Mouse (Mus musculus): ENCODE results near the gene Tubgcp6. TPM values are rescaled to one million over a fixed set of nuclear protein-coding genes. Genes with fewer than 3 reads are reported as not detected.

Gene Tubgcp6
- total RNA-seq (2021), result 10 to 100 TPM; 27.6 to 32.6 TPM
- long read RNA-seq, experiment 1, full-length matches to known transcripts, result 4 of 9 reads
- long read RNA-seq, experiment 1, partial matches to known transcripts, result 2 of 9 reads
- long read RNA-seq, experiment 1, other reads (novel, unspliced or antisense), result 3 of 9 reads
- long read RNA-seq, experiment 2, full-length matches to known transcripts, result 8 of 21 reads
- long read RNA-seq, experiment 2, partial matches to known transcripts, result 11 of 21 reads
- long read RNA-seq, experiment 2, other reads (novel, unspliced or antisense), result 2 of 21 reads

- peak; percentile 96 for DNase-seq (ENCODE audit: low spot score in 2 of 2)
- intact Hi-C loops (cut with DNase I), result loop anchor here (2.0 kb wide), 1 partner anchor 88 kb away; the partner anchor contains the start of gene Ppp6r2
Observed at GRCm38 (mm10) chr15:89122649-89123366, at the start of gene Tubgcp6. Gene Tubgcp6 (minus strand): TSS chr15:89123112.

GRCm38 (mm10) chr15:89172276-89172935 lies 49.5 kb upstream of the Tubgcp6 start:
- intact Hi-C loops (cut with DNase I), result no loop called here
- no peak for DNase-seq (ENCODE audit: low spot score in 2 of 2)

- no peak for DNase-seq (ENCODE audit: low spot score in 2 of 2)
- intact Hi-C loops (cut with DNase I), result no loop called here
Observed at GRCm38 (mm10) chr15:89171526-89172051, 48.7 kb upstream of the Tubgcp6 start.

GRCm38 (mm10) chr15:89170102-89170501 lies 47.2 kb upstream of the Tubgcp6 start:
- DNase-seq (ENCODE audit: low spot score in 2 of 2), result no peak
- intact Hi-C loops (cut with DNase I), result no loop called here

- intact Hi-C loops (cut with DNase I), result no loop called here
- DNase-seq (ENCODE audit: low spot score in 2 of 2), result peak; percentile 83 to 92
Observed at GRCm38 (mm10) chr15:89169431-89169830, 46.5 kb upstream of the Tubgcp6 start.

GRCm38 (mm10) chr15:89168922-89169321 lies 46.0 kb upstream of the Tubgcp6 start:
- no peak for DNase-seq (ENCODE audit: low spot score in 2 of 2)
- intact Hi-C loops (cut with DNase I), result no loop called here

- no peak for DNase-seq (ENCODE audit: low spot score in 2 of 2)
- intact Hi-C loops (cut with DNase I), result no loop called here
Observed at GRCm38 (mm10) chr15:89165478-89165877, 42.6 kb upstream of the Tubgcp6 start.

GRCm38 (mm10) chr15:89161397-89161796 lies 38.5 kb upstream of the Tubgcp6 start:
- no peak for DNase-seq (ENCODE audit: low spot score in 2 of 2)
- intact Hi-C loops (cut with DNase I), result no loop called here

GRCm38 (mm10) chr15:89158516-89158915 lies 35.6 kb upstream of the Tubgcp6 start:
- intact Hi-C loops (cut with DNase I), result loop anchor here (5.0 kb wide), 1 partner anchor 54 kb away; the partner anchor contains the start of gene Ppp6r2
- DNase-seq (ENCODE audit: low spot score in 2 of 2), result no peak

GRCm38 (mm10) chr15:89157954-89158353 lies 35.0 kb upstream of the Tubgcp6 start:
- intact Hi-C loops (cut with DNase I), result loop anchor here (5.0 kb wide), 1 partner anchor 54 kb away; the partner anchor contains the start of gene Ppp6r2
- peak in 1 of 2 experiments; percentile 60 for DNase-seq (ENCODE audit: low spot score in 2 of 2)

GRCm38 (mm10) chr15:89152312-89152711 lies 29.4 kb upstream of the Tubgcp6 start:
- no peak for DNase-seq (ENCODE audit: low spot score in 2 of 2)
- intact Hi-C loops (cut with DNase I), result no loop called here

GRCm38 (mm10) chr15:89150041-89150390 lies 27.1 kb upstream of the Tubgcp6 start:
- intact Hi-C loops (cut with DNase I), result no loop called here
- DNase-seq (ENCODE audit: low spot score in 2 of 2), result no peak

- DNase-seq (ENCODE audit: low spot score in 2 of 2), result peak; percentile 47 to 53
- intact Hi-C loops (cut with DNase I), result no loop called here
Observed at GRCm38 (mm10) chr15:89149271-89150040, 26.5 kb upstream of the Tubgcp6 start, which contains the start of gene Mapk11. Gene Mapk11 (minus strand): TSS chr15:89149628.

- no peak for DNase-seq (ENCODE audit: low spot score in 2 of 2)
- intact Hi-C loops (cut with DNase I), result no loop called here
Observed at GRCm38 (mm10) chr15:89148496-89149270, 25.8 kb upstream of the Tubgcp6 start.

GRCm38 (mm10) chr15:89147895-89148294 lies 25.0 kb upstream of the Tubgcp6 start:
- intact Hi-C loops (cut with DNase I), result no loop called here
- DNase-seq (ENCODE audit: low spot score in 2 of 2), result no peak

- DNase-seq (ENCODE audit: low spot score in 2 of 2), result no peak
- intact Hi-C loops (cut with DNase I), result no loop called here
Observed at GRCm38 (mm10) chr15:89147456-89147855, 24.5 kb upstream of the Tubgcp6 start.

- intact Hi-C loops (cut with DNase I), result no loop called here
- DNase-seq (ENCODE audit: low spot score in 2 of 2), result peak in 1 of 2 experiments; percentile 49
Observed at GRCm38 (mm10) chr15:89147024-89147423, 24.1 kb upstream of the Tubgcp6 start.

GRCm38 (mm10) chr15:89146537-89146936 lies 23.6 kb upstream of the Tubgcp6 start:
- peak; percentile 67 to 73 for DNase-seq (ENCODE audit: low spot score in 2 of 2)
- intact Hi-C loops (cut with DNase I), result no loop called here

Data from left cerebral cortex, postnatal 14 days (tissue).